Mouse (Mus musculus): Measurements from ENCODE around the gene Coro2a. TPM values are rescaled to one million over a fixed set of nuclear protein-coding genes. Genes with fewer than 3 reads are reported as not detected.
"Not testable (repeated sequence)": the region's sequence is repeated elsewhere in the genome, so short reads cannot be mapped to it uniquely, and the experiment has no call there.

Gene Coro2a
- total RNA-seq, 2 experiments from 2014 or later = 0.54 to 1.2 TPM

- intact Hi-C loops (cut with DNase I) = no loop called here
- no peak for DNase-seq
These were observed 15.4 kb upstream of the Coro2a start for GRCm38 (mm10) chr4:46617408-46617807.

- intact Hi-C loops (cut with DNase I) = no loop called here
These were observed 12.6 kb upstream of the Coro2a start for GRCm38 (mm10) chr4:46614641-46615040.

GRCm38 (mm10) chr4:46613618-46614017 is 11.6 kb upstream of the Coro2a start:
- intact Hi-C loops (cut with DNase I) = no loop called here

More at GRCm38 (mm10) chr4:46614641-46615040, 12.6 kb upstream of the Coro2a start:
- DNase-seq = no peak

GRCm38 (mm10) chr4:46611181-46611580 is 9.2 kb upstream of the Coro2a start:
- DNase-seq = peak; percentile 80 to 91
- intact Hi-C loops (cut with DNase I) = loop anchor here (1.0 kb wide), 2 partner anchors 46 to 426 kb away; no protein-coding TSS in a partner anchor

More at GRCm38 (mm10) chr4:46613618-46614017, 11.6 kb upstream of the Coro2a start:
- DNase-seq = no peak

- intact Hi-C loops (cut with DNase I) = no loop called here
- no peak for DNase-seq
These were observed 5.6 kb upstream of the Coro2a start for GRCm38 (mm10) chr4:46607601-46608000.

- intact Hi-C loops (cut with DNase I) = no loop called here
- no peak for DNase-seq
These were observed 3.4 kb upstream of the Coro2a start for GRCm38 (mm10) chr4:46605451-46605850.

- DNase-seq = no peak
These were observed 702 bp upstream of the Coro2a start for GRCm38 (mm10) chr4:46602704-46603103.

GRCm38 (mm10) chr4:46601258-46601843 is 651 bp downstream of the Coro2a start:
- intact Hi-C loops (cut with DNase I) = loop anchor here (5.0 kb wide), 1 partner anchor 94 kb away; no protein-coding TSS in a partner anchor
- no peak for DNase-seq

More at GRCm38 (mm10) chr4:46602704-46603103, 702 bp upstream of the Coro2a start:
- intact Hi-C loops (cut with DNase I) = loop anchor here (5.0 kb wide), 1 partner anchor 95 kb away; no protein-coding TSS in a partner anchor

GRCm38 (mm10) chr4:46600473-46601257 is 1.3 kb downstream of the Coro2a start:
- intact Hi-C loops (cut with DNase I) = loop anchor here (5.0 kb wide), 1 partner anchor 93 kb away; no protein-coding TSS in a partner anchor
- no peak for DNase-seq

- intact Hi-C loops (cut with DNase I) = loop anchor here (5.0 kb wide), 1 partner anchor 92 kb away; no protein-coding TSS in a partner anchor
- not testable (repeated sequence) for DNase-seq
These were observed 2.4 kb downstream of the Coro2a start for GRCm38 (mm10) chr4:46599609-46600008.

- no peak for DNase-seq
- intact Hi-C loops (cut with DNase I) = no loop called here
These were observed 3.0 kb downstream of the Coro2a start for GRCm38 (mm10) chr4:46598981-46599380.

- no peak for DNase-seq
- intact Hi-C loops (cut with DNase I) = no loop called here
These were observed 3.9 kb downstream of the Coro2a start for GRCm38 (mm10) chr4:46598111-46598510.

- intact Hi-C loops (cut with DNase I) = no loop called here
- DNase-seq = no peak
These were observed 4.6 kb downstream of the Coro2a start for GRCm38 (mm10) chr4:46597286-46597961.

GRCm38 (mm10) chr4:46596398-46596797 is 5.6 kb downstream of the Coro2a start:
- intact Hi-C loops (cut with DNase I) = no loop called here
- DNase-seq = no peak

GRCm38 (mm10) chr4:46594131-46594530 is 7.9 kb downstream of the Coro2a start:
- DNase-seq = peak in 1 of 2 experiments; percentile 0
- intact Hi-C loops (cut with DNase I) = no loop called here

GRCm38 (mm10) chr4:46593472-46593871 is 8.5 kb downstream of the Coro2a start:
- intact Hi-C loops (cut with DNase I) = no loop called here
- DNase-seq = no peak

- peak; percentile 27 to 57 for DNase-seq
- intact Hi-C loops (cut with DNase I) = no loop called here
These were observed 10.0 kb downstream of the Coro2a start for GRCm38 (mm10) chr4:46591833-46592520.

GRCm38 (mm10) chr4:46590810-46591209 is 11.2 kb downstream of the Coro2a start:
- DNase-seq = no peak
- intact Hi-C loops (cut with DNase I) = no loop called here

GRCm38 (mm10) chr4:46589946-46590684 is 11.9 kb downstream of the Coro2a start:
- no peak for DNase-seq
- intact Hi-C loops (cut with DNase I) = no loop called here

- intact Hi-C loops (cut with DNase I) = no loop called here
- DNase-seq = no peak
These were observed 12.9 kb downstream of the Coro2a start for GRCm38 (mm10) chr4:46589151-46589550.
